Mouse (Mus musculus): Measurements from ENCODE around the gene Zfand2b.

Gene Zfand2b

GRCm38 (mm10) chr1:75212542-75212941 lies 44.1 kb downstream of the Zfand2b start:
- DNase-seq (ENCODE audit: low spot score in 2 of 2): no peak

- peak in 1 of 2 experiments; percentile 47 for DNase-seq (ENCODE audit: low spot score in 2 of 2)
Measured at GRCm38 (mm10) chr1:75213096-75213495, 44.6 kb downstream of the Zfand2b start.

- no peak for DNase-seq (ENCODE audit: low spot score in 2 of 2)
Measured at GRCm38 (mm10) chr1:75214442-75214841, 46.0 kb downstream of the Zfand2b start.

GRCm38 (mm10) chr1:75214886-75215285 lies 46.4 kb downstream of the Zfand2b start:
- DNase-seq (ENCODE audit: low spot score in 2 of 2): no peak

- no peak for DNase-seq (ENCODE audit: low spot score in 2 of 2)
Measured at GRCm38 (mm10) chr1:75215785-75216184, 47.3 kb downstream of the Zfand2b start.

GRCm38 (mm10) chr1:75216797-75217585 lies 48.5 kb downstream of the Zfand2b start:
- peak; percentile 50 to 71 for DNase-seq (ENCODE audit: low spot score in 2 of 2)

GRCm38 (mm10) chr1:75217893-75218226 lies 49.4 kb downstream of the Zfand2b start:
- no peak for DNase-seq (ENCODE audit: low spot score in 2 of 2)

- DNase-seq (ENCODE audit: low spot score in 2 of 2): peak; percentile 76 to 78
Measured at GRCm38 (mm10) chr1:75218227-75219001, 50.0 kb downstream of the Zfand2b start.

- DNase-seq (ENCODE audit: low spot score in 2 of 2): peak; percentile 96 to 97
Measured at GRCm38 (mm10) chr1:75219078-75219477, 50.6 kb downstream of the Zfand2b start.

- peak; percentile 36 to 41 for DNase-seq (ENCODE audit: low spot score in 2 of 2)
Measured at GRCm38 (mm10) chr1:75219531-75219930, 51.1 kb downstream of the Zfand2b start, which contains the start of gene Tuba4a. TSS of gene Tuba4a (minus strand) at chr1:75219865.

Data from spleen, postnatal 36 days (tissue).